Mouse (Mus musculus) fibroblast of lung, adult 2 months (primary cell): Measurements from ENCODE around the gene Map3k10.

Experiments
- DNase-seq: peaks from one replicate; pipeline ENCODE4 v3.0.0-alpha.2; 2011; ENCODE audit warnings: low read depth

Gene Map3k10

GRCm38 (mm10) chr7:27674522-27675221 is at the start of gene Map3k10:
Gene Map3k10 (minus strand): TSS chr7:27674598.
- DNase-seq, result peak; percentile 92

GRCm38 (mm10) chr7:27721951-27722350 is 47.6 kb upstream of the Map3k10 start:
- DNase-seq, result no peak

GRCm38 (mm10) chr7:27710402-27710801 is 36.0 kb upstream of the Map3k10 start:
- no peak for DNase-seq

GRCm38 (mm10) chr7:27696711-27697110 is 22.3 kb upstream of the Map3k10 start:
- DNase-seq, result no peak

- DNase-seq, result no peak
Measured at GRCm38 (mm10) chr7:27691076-27691475, 16.7 kb upstream of the Map3k10 start.

DNA sequence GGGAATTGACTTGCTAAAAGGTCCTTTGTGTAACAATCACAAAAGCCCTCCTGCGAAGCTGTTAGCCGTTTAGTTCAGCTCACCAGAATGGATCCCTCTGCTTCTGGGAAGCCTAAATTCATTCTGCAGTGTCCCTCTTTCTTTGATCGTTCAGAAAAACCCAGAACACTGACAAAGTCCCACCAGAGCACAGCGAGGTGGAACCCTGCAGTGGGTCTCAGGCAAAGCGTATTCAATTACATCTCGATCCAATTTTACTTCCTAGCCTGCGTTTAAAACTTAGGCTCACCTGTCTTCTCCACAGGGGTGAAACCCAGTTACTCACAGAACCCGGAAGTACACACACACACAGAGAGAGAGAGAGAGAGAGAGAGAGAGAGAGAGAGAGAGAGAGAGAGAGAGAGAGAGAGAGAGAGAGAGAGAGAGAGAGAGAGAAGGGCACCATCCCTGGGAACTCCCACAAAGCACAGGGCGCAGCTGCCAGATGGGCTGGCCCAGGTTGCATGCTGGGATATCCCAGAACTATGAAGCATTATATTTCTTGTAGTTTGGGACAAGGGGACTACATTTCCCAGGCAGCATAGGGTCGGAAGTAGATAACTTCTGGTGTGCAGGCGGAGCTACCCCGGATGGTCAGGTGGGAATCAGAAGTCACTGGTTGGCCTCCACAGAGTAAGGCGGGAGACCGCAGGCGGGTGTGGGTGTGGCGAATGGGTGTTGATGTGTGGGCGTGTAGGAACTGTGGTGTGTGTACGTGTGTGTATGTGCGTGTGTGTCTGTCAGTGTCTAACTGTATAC is 14.6 kb upstream of the Map3k10 start, which contains the start of gene Zfp607b:
Gene Zfp607b, plus strand, starts transcription at position 526 of the 798 bp plus-strand sequence.
- DNase-seq, result peak; percentile 97

GRCm38 (mm10) chr7:27688246-27688788 is 13.9 kb upstream of the Map3k10 start:
- DNase-seq, result no peak

GRCm38 (mm10) chr7:27687836-27688235 is 13.4 kb upstream of the Map3k10 start:
- DNase-seq, result no peak

DNA sequence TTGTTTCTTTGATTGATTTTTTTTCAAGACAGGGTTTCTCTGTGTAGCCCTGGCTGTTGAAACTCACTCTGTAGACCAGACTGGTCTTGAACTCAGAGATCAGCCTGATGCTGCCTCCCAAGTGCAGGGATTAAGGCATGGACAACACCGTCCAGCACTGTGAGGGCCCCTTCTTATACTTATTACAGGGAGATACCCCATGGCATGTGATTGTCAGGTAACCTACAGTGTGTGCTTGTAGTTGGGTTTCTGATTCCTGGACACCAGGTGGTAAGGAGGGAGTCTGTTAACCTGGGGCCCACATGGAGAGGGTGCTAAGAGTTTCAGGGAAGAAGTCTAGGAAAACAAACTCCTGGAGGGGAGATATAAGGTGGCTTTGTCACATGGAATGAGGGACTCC is 12.6 kb upstream of the Map3k10 start:
- no peak for DNase-seq

- DNase-seq, result no peak
Measured at GRCm38 (mm10) chr7:27685681-27686080, 11.3 kb upstream of the Map3k10 start.

GRCm38 (mm10) chr7:27685220-27685619 is 10.8 kb upstream of the Map3k10 start:
- no peak for DNase-seq

DNA sequence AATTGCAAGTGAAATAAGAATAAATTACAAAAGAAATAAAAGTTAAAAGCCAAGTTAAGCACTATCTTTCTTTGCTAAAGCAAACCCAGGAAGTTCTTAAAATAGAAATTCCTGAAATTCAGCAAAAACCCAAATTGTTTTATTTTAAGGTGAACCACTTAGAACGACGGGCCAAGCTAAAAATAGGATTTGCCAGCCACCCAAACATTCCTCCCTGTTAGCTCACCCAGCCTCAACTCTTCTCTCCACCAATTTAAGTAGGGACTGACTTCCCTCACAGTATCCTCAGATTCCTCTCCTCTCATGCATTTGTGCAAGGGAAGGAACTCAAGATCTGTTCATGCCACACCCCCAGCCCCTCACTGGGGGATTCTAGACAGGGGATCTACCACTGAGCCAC is 8.8 kb upstream of the Map3k10 start:
- DNase-seq, result no peak

- DNase-seq, result no peak
Measured at GRCm38 (mm10) chr7:27675222-27675612, 819 bp upstream of the Map3k10 start.

GRCm38 (mm10) chr7:27674195-27674521 is 240 bp downstream of the Map3k10 start:
- DNase-seq, result no peak

- DNase-seq, result no peak
Measured at GRCm38 (mm10) chr7:27673575-27674131, 745 bp downstream of the Map3k10 start.

DNA sequence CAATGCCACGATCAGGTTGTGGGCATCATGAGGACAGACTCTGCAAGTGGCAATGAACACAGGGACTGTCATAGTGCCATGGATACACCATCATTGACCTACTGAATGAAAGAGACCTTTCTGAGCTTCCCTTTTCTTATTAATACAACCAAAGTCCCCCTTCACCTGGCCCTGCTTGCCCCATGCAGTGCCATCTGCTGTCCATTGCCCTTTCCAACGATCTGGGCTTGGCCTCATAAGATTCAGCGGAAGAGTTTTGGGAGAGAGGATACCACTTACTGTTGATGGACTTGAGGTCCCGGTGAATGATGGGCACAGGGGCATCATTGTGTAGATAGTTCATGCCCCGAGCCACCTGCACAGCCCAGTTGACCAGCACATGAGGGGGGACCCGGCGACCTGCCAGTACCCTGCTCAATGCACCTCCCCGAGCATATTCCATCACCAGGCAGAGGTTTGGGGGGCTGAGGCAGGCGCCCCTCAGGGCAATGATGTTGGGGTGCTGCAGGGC is 1.3 kb downstream of the Map3k10 start:
- no peak for DNase-seq

GRCm38 (mm10) chr7:27662038-27662437 is 12.4 kb downstream of the Map3k10 start:
- no peak for DNase-seq

- DNase-seq, result no peak
Measured at GRCm38 (mm10) chr7:27658712-27659663, 15.4 kb downstream of the Map3k10 start.

DNA sequence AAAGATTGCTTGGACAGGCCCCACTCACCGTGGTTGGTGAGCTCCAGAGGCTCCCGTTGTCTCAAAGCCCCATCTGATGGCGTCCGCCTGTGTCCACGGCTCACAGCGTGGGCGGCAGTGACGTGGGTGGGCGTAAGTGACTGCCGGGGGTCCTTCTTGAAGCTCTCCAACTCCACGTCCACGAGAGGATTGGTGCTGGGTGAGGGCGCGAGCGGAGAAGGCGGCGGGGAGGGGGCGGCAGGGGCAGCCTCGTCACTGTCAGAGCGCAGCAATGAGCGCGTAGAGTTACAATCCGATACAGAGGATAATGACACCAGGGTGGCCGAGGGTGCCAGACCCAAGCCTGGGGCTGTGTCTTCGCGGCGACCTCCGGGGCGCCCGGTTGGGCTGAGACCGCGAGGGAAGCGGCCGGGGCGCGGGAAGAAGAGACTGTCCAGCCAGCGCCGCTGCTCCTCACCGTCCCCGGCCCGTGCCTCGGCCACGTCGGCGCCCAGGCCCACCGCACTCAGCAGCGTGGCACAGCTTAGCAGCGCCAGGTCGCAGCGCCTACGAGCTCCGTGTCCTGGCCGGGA is 16.5 kb downstream of the Map3k10 start:
- no peak for DNase-seq

DNA sequence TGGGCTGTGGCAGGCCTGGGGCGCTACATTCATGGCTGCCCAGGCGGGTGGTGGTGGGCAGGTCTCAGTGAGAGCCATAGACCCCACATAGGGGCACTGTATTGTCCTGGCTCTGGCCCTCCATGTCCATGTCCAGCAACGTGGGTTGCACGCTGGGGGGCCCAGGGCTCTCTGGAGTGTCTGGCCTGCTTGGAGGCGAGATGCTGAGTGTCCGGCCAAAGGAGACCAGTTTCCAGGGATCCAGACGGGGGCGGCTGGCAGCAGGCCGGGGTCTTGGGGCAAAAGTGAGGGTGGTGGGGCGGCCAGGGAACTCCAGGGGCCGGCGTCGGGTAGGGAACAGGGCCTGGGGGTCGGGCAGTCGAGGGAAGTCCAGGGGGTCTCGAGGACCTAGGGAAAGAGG is 17.8 kb downstream of the Map3k10 start:
- no peak for DNase-seq

DNA sequence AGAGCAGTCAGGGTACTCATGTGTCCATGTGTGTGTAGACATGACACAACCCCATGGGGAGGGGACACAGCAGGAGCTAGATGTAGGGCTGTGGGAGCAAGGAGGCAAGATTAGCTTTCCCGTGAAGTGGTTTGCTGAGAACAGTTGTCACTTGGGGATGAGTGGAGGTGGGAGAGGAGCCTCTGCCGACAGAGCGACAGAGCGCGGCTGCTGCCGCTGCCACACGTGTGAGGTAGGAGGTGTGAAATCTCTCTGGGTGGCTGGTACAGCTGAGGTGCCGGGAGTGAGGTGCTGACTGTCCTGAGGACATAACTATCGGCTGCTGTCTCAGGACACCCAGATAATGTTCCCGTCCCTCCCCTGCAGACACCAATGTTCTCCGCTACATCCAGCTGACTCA is 18.9 kb downstream of the Map3k10 start:
- no peak for DNase-seq
